Mouse (Mus musculus) kidney, adult 2 months (tissue): ENCODE data around the gene Dnajc4. TPM values are rescaled to one million over a fixed set of nuclear protein-coding genes. Genes with fewer than 3 reads are reported as not detected.

Experiments used
- DNase-seq: peaks from one replicate; pipeline ENCODE4 v3.0.0; 2021
- H3K27ac ChIP-seq: fragments of 200-500 bp; 2 replicates; pipeline ENCODE4 v1.5.1; 2012; ENCODE audit warnings: low read depth, low read length, control low read depth, inconsistent platforms; ENCODE audit not compliant: insufficient read depth
- H3K27me3 ChIP-seq: fragments of 200-500 bp; replicated peaks from 2 replicates; pipeline ENCODE4 v1.6.1; 2012; ENCODE audit warnings: mild to moderate bottlenecking, moderate library complexity, low read length, inconsistent platforms; ENCODE audit not compliant: control insufficient read depth, insufficient read depth
- H3K36me3 ChIP-seq: fragments of 200-500 bp; 2 replicates; pipeline ENCODE4 v1.6.1; 2012; ENCODE audit warnings: mild to moderate bottlenecking, moderate library complexity, low read length, inconsistent platforms; ENCODE audit not compliant: control insufficient read depth, insufficient read depth
- H3K4me1 ChIP-seq: fragments of 200-500 bp; 2 replicates; pipeline ENCODE4 v1.6.1; 2011; ENCODE audit warnings: low read length; ENCODE audit not compliant: control insufficient read depth, insufficient read depth
- H3K4me3 ChIP-seq: fragments of 200-500 bp; 2 replicates; pipeline ENCODE4 v1.5.1; 2011; ENCODE audit warnings: mild to moderate bottlenecking, low read depth, low read length, control low read depth; ENCODE audit not compliant: insufficient read depth
- CTCF ChIP-seq: fragments of 200-500 bp; conservative IDR thresholded peaks from 2 replicates; pipeline ENCODE4 v1.5.1; 2011; ENCODE audit warnings: low read depth, mild to moderate bottlenecking, control low read depth, low read length, moderate library complexity, mixed read lengths; ENCODE audit not compliant: insufficient read depth, insufficient read length
- POLR2A ChIP-seq: fragments of 200-500 bp; IDR thresholded peaks from one replicate; pipeline ENCODE4 v1.6.1; 2011; ENCODE audit warnings: low read depth, low read length, control low read depth
- WGBS: fragments of 180-500 bp; shearing (Covaris S2); methylation state at CpG from one replicate; pipeline ENCODE4 v1.1.7; 2018; 5-methylcytosine and 5-hydroxymethylcytosine counted together
- polyA plus RNA-seq: library from polyadenylated mRNA; depleted of rRNA; stranded (reverse); fragments of >200 nt; gene quantifications from 2 replicates; pipeline ENCODE4 v1.2.3, GENCODE M21; 2012

Dnajc4 gene
- polyA plus RNA-seq, 1 experiment, result 50.1 TPM

GRCm38 (mm10) chr19:6979001-6979479 lies 13.3 kb downstream of the Dnajc4 start:
- peak overlapping the region; percentile 12; the same call in 1 of the 2 replicates for H3K27ac ChIP-seq
- H3K4me1 ChIP-seq, result peaks cover 18% of the 10 kb centered on the region; the same call in 1 of the 2 replicates
- TF ChIP-seq CTCF (no peak), POLR2A (no peak)
- H3K36me3 ChIP-seq, result no peaks in the 10 kb centered on the region
- H3K27me3 ChIP-seq, result no peaks in the 10 kb centered on the region
- peak; percentile 38 for DNase-seq
- H3K4me3 ChIP-seq, result peak overlapping the region; percentile 71
- WGBS, result 15% methylated on average over 11 of the region's 11 CpGs

- H3K4me3 ChIP-seq, result no peak overlapping the region
- H3K4me1 ChIP-seq, result peaks cover 18% of the 10 kb centered on the region; the same call in 1 of the 2 replicates
- no peaks in the 10 kb centered on the region for H3K27me3 ChIP-seq
- WGBS, result 45% methylated on average over 3 of the region's 3 CpGs
- TF ChIP-seq POLR2A (no peak), CTCF (no peak)
- DNase-seq, result no peak
- H3K27ac ChIP-seq, result no peak overlapping the region
- H3K36me3 ChIP-seq, result no peaks in the 10 kb centered on the region
Measured at GRCm38 (mm10) chr19:6978639-6978974, 13.8 kb downstream of the Dnajc4 start.

GRCm38 (mm10) chr19:6977759-6978638 lies 14.4 kb downstream of the Dnajc4 start:
- Histone ChIP-seq H3K27me3 (no peaks in the 10 kb centered on the region), H3K4me3 (no peak overlapping the region), H3K36me3 (no peaks in the 10 kb centered on the region), H3K27ac (no peak overlapping the region), H3K4me1 (peaks cover 18% of the 10 kb centered on the region; the same call in 1 of the 2 replicates)
- no peak for DNase-seq
- TF ChIP-seq POLR2A (no peak), CTCF (no peak)
- 89% methylated on average over 13 of the region's 13 CpGs for WGBS

GRCm38 (mm10) chr19:6975537-6976521 lies 16.5 kb downstream of the Dnajc4 start, which contains the start of gene Plcb3:
Gene Plcb3 (minus strand): TSS chr19:6976470.
- Histone ChIP-seq H3K27ac (peak within 1 kb of the TSS; percentile 77), H3K4me1 (peaks cover 15% of the 10 kb centered on the region; the same call in 1 of the 2 replicates), H3K36me3 (no peaks in the 10 kb centered on the region), H3K4me3 (peak within 1 kb of the TSS; percentile 84), H3K27me3 (no peaks in the 10 kb centered on the region)
- DNase-seq, result peak; percentile 54
- 1% methylated on average over 16 of the region's 16 CpGs for WGBS
- no peak for TF ChIP-seq POLR2A
- TF ChIP-seq CTCF, result 0 out of 2 replicates have a peak, but pooled peaks have one; percentile 16

GRCm38 (mm10) chr19:6974211-6975205 lies 17.9 kb downstream of the Dnajc4 start, which contains the start of gene Ppp1r14b:
Gene Ppp1r14b (plus strand): TSS chr19:6974968.
- H3K4me3 ChIP-seq, result peak within 1 kb of the TSS; percentile 84
- TF ChIP-seq POLR2A (no peak), CTCF (no peak)
- no peaks in the 10 kb centered on the region for H3K36me3 ChIP-seq
- H3K27ac ChIP-seq, result peak within 1 kb of the TSS; percentile 77
- no peaks in the 10 kb centered on the region for H3K27me3 ChIP-seq
- DNase-seq, result peak; percentile 80
- H3K4me1 ChIP-seq, result peaks cover 19% of the 10 kb centered on the region; the same call in 1 of the 2 replicates
- 1% methylated on average over 82 of the region's 84 CpGs for WGBS
